Mouse (Mus musculus): ENCODE measurements at regions not wholly inside any gene's neighbourhood (a gene's known extent, or its start where the extent isn't known, plus 50 kb on each side); places are given as distances from the start of the nearest gene placed in this dataset.
"Not testable (repeated sequence)": the region's sequence is repeated elsewhere in the genome, so short reads cannot be mapped to it uniquely, and the experiment has no call there.

GRCm38 (mm10) chr4:81597390-81597789, 154.8 kb upstream of the Mpdz start:
- H3K36me3 ChIP-seq (replicated peaks; ENCODE audit: control insufficient read depth, insufficient read depth) = no peaks in the 10 kb centered on the region
- H3K4me3 ChIP-seq (replicated peaks; ENCODE audit: low read length) = no peak overlapping the region
- H3K27me3 ChIP-seq (ENCODE audit: control insufficient read depth, insufficient read depth, low read length) = no peaks in the 10 kb centered on the region
- no peak overlapping the region for H3K9ac ChIP-seq
- H3K4me1 ChIP-seq (replicated peaks; ENCODE audit: control insufficient read depth, insufficient read depth, low read length) = no peaks in the 10 kb centered on the region
- H3K4me2 ChIP-seq (replicated peaks) = no peak overlapping the region
- no peaks in the 10 kb centered on the region for H3K9me3 ChIP-seq (ENCODE audit: control insufficient read depth, low read length)
- H3K27ac ChIP-seq = no peak overlapping the region
- ATAC-seq (ENCODE audit: low FRiP score) (no peak), DNase-seq (ENCODE audit: low spot score) (no peak)
- 87% methylated on average over 4 of the region's 4 CpGs for WGBS

- H3K9me3 ChIP-seq (ENCODE audit: control insufficient read depth, low read length); DNase-seq (ENCODE audit: low spot score); H3K27ac ChIP-seq; H3K4me2 ChIP-seq (replicated peaks); H3K4me3 ChIP-seq (replicated peaks; ENCODE audit: low read length); H3K36me3 ChIP-seq (replicated peaks; ENCODE audit: control insufficient read depth, insufficient read depth); ATAC-seq (ENCODE audit: low FRiP score); H3K4me1 ChIP-seq (replicated peaks; ENCODE audit: control insufficient read depth, insufficient read depth, low read length); H3K9ac ChIP-seq; H3K27me3 ChIP-seq (ENCODE audit: control insufficient read depth, insufficient read depth, low read length): not testable (repeated sequence)
- 95% methylated on average over 3 of the region's 3 CpGs for WGBS
Observed at GRCm38 (mm10) chr4:81593431-81593830, 150.8 kb upstream of the Mpdz start.

GRCm38 (mm10) chr4:81582546-81582945, 139.9 kb upstream of the Mpdz start:
- Histone ChIP-seq H3K27me3 (ENCODE audit: control insufficient read depth, insufficient read depth, low read length) (no peaks in the 10 kb centered on the region), H3K27ac (no peak overlapping the region), H3K4me2 (replicated peaks) (no peak overlapping the region), H3K36me3 (replicated peaks; ENCODE audit: control insufficient read depth, insufficient read depth) (no peaks in the 10 kb centered on the region), H3K4me1 (replicated peaks; ENCODE audit: control insufficient read depth, insufficient read depth, low read length) (peaks cover 22% of the 10 kb centered on the region), H3K9ac (no peak overlapping the region), H3K4me3 (replicated peaks; ENCODE audit: low read length) (no peak overlapping the region), H3K9me3 (ENCODE audit: control insufficient read depth, low read length) (no peaks in the 10 kb centered on the region)
- DNase-seq (ENCODE audit: low spot score) (no peak), ATAC-seq (ENCODE audit: low FRiP score) (no peak)
- 64% methylated on average over 2 of the region's 2 CpGs for WGBS

GRCm38 (mm10) chr4:81580553-81580952, 137.9 kb upstream of the Mpdz start:
- WGBS = 60% methylated on average over 8 of the region's 8 CpGs
- H3K4me1 ChIP-seq (replicated peaks; ENCODE audit: control insufficient read depth, insufficient read depth, low read length) = peaks cover 22% of the 10 kb centered on the region
- ATAC-seq (ENCODE audit: low FRiP score) (no peak; the same call in 1 of the 2 replicates), DNase-seq (ENCODE audit: low spot score) (no peak)
- no peak overlapping the region for H3K4me3 ChIP-seq (replicated peaks; ENCODE audit: low read length)
- no peak overlapping the region for H3K9ac ChIP-seq
- no peak overlapping the region for H3K4me2 ChIP-seq (replicated peaks)
- H3K27ac ChIP-seq = peak overlapping the region; percentile 32; the same call in 1 of the 2 replicates
- H3K36me3 ChIP-seq (replicated peaks; ENCODE audit: control insufficient read depth, insufficient read depth) = no peaks in the 10 kb centered on the region
- no peaks in the 10 kb centered on the region for H3K27me3 ChIP-seq (ENCODE audit: control insufficient read depth, insufficient read depth, low read length)
- no peaks in the 10 kb centered on the region for H3K9me3 ChIP-seq (ENCODE audit: control insufficient read depth, low read length)

- H3K36me3 ChIP-seq (replicated peaks; ENCODE audit: control insufficient read depth, insufficient read depth) = no peaks in the 10 kb centered on the region
- WGBS = 25% methylated on average over 8 of the region's 8 CpGs
- DNase-seq (ENCODE audit: low spot score) = no peak
- ATAC-seq (ENCODE audit: low FRiP score) = no peak
- no peak overlapping the region for H3K4me2 ChIP-seq (replicated peaks)
- no peaks in the 10 kb centered on the region for H3K9me3 ChIP-seq (ENCODE audit: control insufficient read depth, low read length)
- H3K4me1 ChIP-seq (replicated peaks; ENCODE audit: control insufficient read depth, insufficient read depth, low read length) = peaks cover 22% of the 10 kb centered on the region
- H3K27me3 ChIP-seq (ENCODE audit: control insufficient read depth, insufficient read depth, low read length) = no peaks in the 10 kb centered on the region
- H3K27ac ChIP-seq = peak overlapping the region; percentile 32
- no peak overlapping the region for H3K9ac ChIP-seq
- no peak overlapping the region for H3K4me3 ChIP-seq (replicated peaks; ENCODE audit: low read length)
Observed at GRCm38 (mm10) chr4:81579389-81580110, 136.9 kb upstream of the Mpdz start.

- no peaks in the 10 kb centered on the region for H3K27me3 ChIP-seq (ENCODE audit: control insufficient read depth, insufficient read depth, low read length)
- no peaks in the 10 kb centered on the region for H3K9me3 ChIP-seq (ENCODE audit: control insufficient read depth, low read length)
- ATAC-seq (ENCODE audit: low FRiP score) = peak; percentile 82
- H3K4me1 ChIP-seq (replicated peaks; ENCODE audit: control insufficient read depth, insufficient read depth, low read length) = peaks cover 22% of the 10 kb centered on the region
- WGBS = 26% methylated on average over 6 of the region's 6 CpGs
- no peaks in the 10 kb centered on the region for H3K36me3 ChIP-seq (replicated peaks; ENCODE audit: control insufficient read depth, insufficient read depth)
- peak overlapping the region; percentile 32 for H3K27ac ChIP-seq
- no peak overlapping the region for H3K4me2 ChIP-seq (replicated peaks)
- DNase-seq (ENCODE audit: low spot score) = peak; percentile 68
- H3K9ac ChIP-seq = no peak overlapping the region
- no peak overlapping the region for H3K4me3 ChIP-seq (replicated peaks; ENCODE audit: low read length)
Observed at GRCm38 (mm10) chr4:81578981-81579380, 136.4 kb upstream of the Mpdz start.

GRCm38 (mm10) chr4:81573771-81574170, 131.2 kb upstream of the Mpdz start:
- H3K4me3 ChIP-seq (replicated peaks; ENCODE audit: low read length) = no peak overlapping the region
- no peaks in the 10 kb centered on the region for H3K27me3 ChIP-seq (ENCODE audit: control insufficient read depth, insufficient read depth, low read length)
- peak; percentile 65; the same call in 1 of the 2 replicates for ATAC-seq (ENCODE audit: low FRiP score)
- no peak overlapping the region for H3K9ac ChIP-seq
- WGBS = 32% methylated on average over 5 of the region's 5 CpGs
- H3K4me1 ChIP-seq (replicated peaks; ENCODE audit: control insufficient read depth, insufficient read depth, low read length) = peaks cover 3% of the 10 kb centered on the region; the same call in 1 of the 2 replicates
- no peaks in the 10 kb centered on the region for H3K36me3 ChIP-seq (replicated peaks; ENCODE audit: control insufficient read depth, insufficient read depth)
- H3K27ac ChIP-seq = no peak overlapping the region
- H3K4me2 ChIP-seq (replicated peaks) = no peak overlapping the region
- no peaks in the 10 kb centered on the region for H3K9me3 ChIP-seq (ENCODE audit: control insufficient read depth, low read length)
- peak; percentile 60 for DNase-seq (ENCODE audit: low spot score)

GRCm38 (mm10) chr4:81570736-81571135, 128.1 kb upstream of the Mpdz start:
- ATAC-seq (ENCODE audit: low FRiP score) (no peak), DNase-seq (ENCODE audit: low spot score) (no peak)
- WGBS = 80% methylated on average over 4 of the region's 4 CpGs
- H3K9ac ChIP-seq = no peak overlapping the region
- peaks cover 23% of the 10 kb centered on the region for H3K4me1 ChIP-seq (replicated peaks; ENCODE audit: control insufficient read depth, insufficient read depth, low read length)
- no peak overlapping the region for H3K27ac ChIP-seq
- H3K27me3 ChIP-seq (ENCODE audit: control insufficient read depth, insufficient read depth, low read length) = no peaks in the 10 kb centered on the region
- no peaks in the 10 kb centered on the region for H3K36me3 ChIP-seq (replicated peaks; ENCODE audit: control insufficient read depth, insufficient read depth)
- H3K4me2 ChIP-seq (replicated peaks) = no peak overlapping the region
- no peaks in the 10 kb centered on the region for H3K9me3 ChIP-seq (ENCODE audit: control insufficient read depth, low read length)
- H3K4me3 ChIP-seq (replicated peaks; ENCODE audit: low read length) = no peak overlapping the region

GRCm38 (mm10) chr4:81569531-81569930, 126.9 kb upstream of the Mpdz start:
- H3K27me3 ChIP-seq (ENCODE audit: control insufficient read depth, insufficient read depth, low read length) = no peaks in the 10 kb centered on the region
- peaks cover 25% of the 10 kb centered on the region for H3K4me1 ChIP-seq (replicated peaks; ENCODE audit: control insufficient read depth, insufficient read depth, low read length)
- no peak overlapping the region for H3K9ac ChIP-seq
- no peaks in the 10 kb centered on the region for H3K36me3 ChIP-seq (replicated peaks; ENCODE audit: control insufficient read depth, insufficient read depth)
- DNase-seq (ENCODE audit: low spot score) (no peak), ATAC-seq (ENCODE audit: low FRiP score) (no peak)
- H3K4me2 ChIP-seq (replicated peaks) = no peak overlapping the region
- no peaks in the 10 kb centered on the region for H3K9me3 ChIP-seq (ENCODE audit: control insufficient read depth, low read length)
- H3K4me3 ChIP-seq (replicated peaks; ENCODE audit: low read length) = no peak overlapping the region
- WGBS = 81% methylated on average over 3 of the region's 3 CpGs
- no peak overlapping the region for H3K27ac ChIP-seq
